Mouse (Mus musculus): ENCODE measurements at regions not wholly inside any gene's neighbourhood (a gene's known extent, or its start where the extent isn't known, plus 50 kb on each side); places are given as distances from the start of the nearest gene placed in this dataset.
"Not testable (repeated sequence)": the region's sequence is repeated elsewhere in the genome, so short reads cannot be mapped to it uniquely, and the experiment has no call there.

DNA sequence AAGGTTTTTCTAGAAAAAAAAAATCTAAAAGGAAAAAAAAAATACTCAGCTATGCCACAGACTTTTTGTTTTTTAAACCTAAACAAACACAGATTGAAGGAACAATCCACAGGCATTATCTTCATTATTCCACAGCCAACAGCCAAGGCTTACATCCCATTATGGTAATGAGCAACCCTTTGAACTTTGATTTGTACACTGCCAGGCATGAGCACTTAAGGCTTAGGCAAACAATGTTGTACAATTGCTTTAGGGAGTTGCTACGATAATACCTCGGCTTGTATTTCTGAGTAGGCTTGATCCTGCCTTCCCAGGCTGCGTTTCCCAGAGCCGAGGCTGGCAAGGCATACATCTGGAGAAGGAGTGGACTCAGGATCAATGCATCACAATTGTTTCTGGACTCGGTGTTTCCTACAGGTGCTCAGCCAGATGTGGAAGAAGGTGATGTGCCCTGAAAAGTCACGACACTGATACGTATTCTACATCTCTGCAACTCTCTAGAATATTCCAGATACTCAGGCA is 409.0 kb upstream of the Igfbp7 start:
- DNase-seq (ENCODE audit: low spot score in 2 of 2) = no peak

DNA sequence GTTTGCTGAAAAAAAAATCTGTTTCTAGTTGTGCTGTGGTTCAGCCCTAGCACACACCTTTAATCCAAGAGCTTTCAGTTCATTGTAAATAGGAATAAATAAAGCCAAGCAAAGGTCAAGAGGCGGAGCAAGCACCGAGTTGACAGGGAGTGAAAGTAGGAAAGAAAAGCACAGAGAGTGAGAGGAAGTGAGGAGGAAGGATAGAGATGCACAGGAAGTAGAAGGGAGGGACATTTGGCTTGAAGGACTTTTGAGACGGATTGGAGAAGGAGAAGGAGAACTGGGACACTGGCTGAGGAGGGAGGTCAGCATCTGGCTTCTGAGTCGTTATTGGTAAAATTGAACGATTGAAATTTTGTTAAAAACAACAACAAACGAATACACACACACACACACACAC is 402.0 kb upstream of the Igfbp7 start:
- DNase-seq (ENCODE audit: low spot score in 2 of 2) = no peak

DNA sequence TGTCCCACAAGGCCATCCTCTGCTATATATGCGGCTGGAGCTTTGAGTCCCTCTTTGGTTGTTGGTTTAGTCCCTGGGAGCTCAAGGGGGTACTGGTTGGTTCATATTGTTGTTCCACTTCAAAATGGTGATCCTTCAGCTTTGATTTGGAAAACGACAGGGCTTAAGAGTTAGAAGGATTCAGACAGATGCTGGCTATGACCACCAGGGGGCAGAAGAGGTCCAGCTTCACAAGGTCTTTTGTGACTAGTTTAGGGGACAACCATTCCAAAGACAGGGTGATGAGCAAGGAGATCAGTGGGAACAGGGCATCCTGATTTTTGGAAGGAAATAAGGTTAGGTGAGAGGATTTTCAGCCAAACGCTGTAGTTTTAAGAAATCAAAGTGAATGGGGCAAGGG is 399.9 kb upstream of the Igfbp7 start:
- DNase-seq (ENCODE audit: low spot score in 2 of 2) = no peak

DNA sequence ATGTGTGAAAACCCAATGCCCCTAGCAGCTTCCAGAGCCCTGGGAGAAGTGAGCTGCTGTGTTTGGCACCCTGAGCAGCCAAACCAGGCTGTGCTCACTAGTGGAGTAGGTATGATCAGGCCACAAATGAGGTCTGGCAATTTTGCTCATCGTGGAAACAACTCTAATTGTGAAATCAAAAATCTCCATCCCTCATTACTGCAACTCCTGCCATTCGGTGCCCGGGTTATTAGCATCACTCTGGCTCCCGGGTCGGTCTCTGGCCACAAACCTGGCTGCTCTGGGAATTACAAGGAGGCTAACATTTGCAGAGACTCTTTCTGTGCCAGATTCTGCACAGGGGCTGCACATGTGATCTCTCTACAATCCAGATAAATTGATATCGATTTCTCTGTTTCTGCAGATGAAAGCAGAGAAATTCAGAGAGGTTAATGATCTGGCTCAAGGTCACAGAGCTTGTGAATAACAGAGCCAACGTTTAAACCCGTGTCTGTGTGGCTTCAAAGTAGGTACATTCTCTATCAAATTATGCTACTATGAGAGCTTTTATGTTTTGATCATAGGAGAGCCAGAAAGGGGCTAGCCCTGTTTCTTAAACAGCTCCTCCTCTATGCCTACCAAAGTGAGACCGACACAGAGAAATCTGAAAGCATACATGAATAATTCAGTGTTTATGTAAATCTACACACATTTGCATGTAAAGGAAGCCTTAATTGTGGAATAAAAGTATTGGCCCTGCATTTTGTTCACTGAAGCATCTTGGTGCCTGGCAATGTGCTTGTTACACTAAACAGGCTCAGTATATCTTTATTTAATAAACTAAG is 398.7 kb upstream of the Igfbp7 start:
- DNase-seq (ENCODE audit: low spot score in 2 of 2) = no peak

DNA sequence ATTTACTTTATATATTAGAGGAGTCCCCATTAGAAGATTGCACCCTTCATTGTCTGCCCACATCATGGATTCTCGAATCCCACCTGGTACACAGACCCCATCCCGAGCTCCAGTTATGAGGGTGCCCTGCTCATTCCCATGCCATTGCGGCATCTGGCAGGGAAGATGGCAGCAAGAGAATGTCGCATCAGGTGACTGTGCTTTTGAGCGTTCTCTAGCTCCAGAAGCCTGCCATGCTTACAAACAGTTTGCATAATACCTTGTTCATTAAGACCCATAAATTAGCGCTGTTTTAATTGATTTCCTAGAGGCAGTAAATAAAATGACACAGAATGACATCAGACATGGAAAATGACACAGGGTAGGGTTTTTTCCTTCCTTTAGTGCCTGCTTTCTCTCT is 398.0 kb upstream of the Igfbp7 start:
- no peak for DNase-seq (ENCODE audit: low spot score in 2 of 2)

DNA sequence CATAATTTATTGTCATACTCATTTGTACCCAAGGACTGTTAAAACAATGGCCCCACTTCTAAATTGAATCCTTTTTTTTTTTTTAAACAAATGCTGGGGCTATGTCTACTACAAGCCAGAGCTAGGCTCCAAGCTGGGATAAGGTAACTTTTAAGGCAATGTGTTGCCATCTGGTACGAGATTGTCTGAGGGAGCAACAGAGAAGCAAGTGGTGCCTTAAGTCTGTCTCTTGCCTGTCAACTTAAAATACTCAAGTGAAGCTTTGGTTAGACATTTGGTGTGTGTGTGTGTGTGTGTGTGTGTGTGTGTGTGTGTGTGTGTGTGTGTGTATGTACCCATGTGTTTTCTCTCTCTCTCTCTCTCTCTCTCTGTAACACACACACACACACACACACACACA is 397.5 kb upstream of the Igfbp7 start:
- DNase-seq (ENCODE audit: low spot score in 2 of 2) = no peak

DNA sequence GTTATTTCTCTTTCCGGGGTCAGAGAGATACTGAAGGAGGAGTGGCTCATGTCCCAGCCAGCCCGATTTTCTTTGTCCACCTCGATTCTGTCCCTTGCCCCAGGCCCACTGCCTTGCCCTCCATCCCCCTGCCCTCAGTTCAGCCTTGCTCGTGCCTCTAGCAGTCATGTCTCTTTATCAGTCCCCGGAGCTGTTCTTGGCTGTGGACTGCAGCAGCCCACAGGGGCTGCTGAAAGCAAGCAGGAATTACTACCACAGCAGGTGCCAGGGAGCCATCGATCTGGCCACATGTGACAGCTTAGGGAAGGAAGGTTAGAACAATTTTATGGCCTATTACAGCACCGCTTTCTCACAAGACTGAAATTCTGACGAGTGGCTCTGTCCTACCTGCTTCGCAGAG is 396.3 kb upstream of the Igfbp7 start:
- no peak for DNase-seq (ENCODE audit: low spot score in 2 of 2)

DNA sequence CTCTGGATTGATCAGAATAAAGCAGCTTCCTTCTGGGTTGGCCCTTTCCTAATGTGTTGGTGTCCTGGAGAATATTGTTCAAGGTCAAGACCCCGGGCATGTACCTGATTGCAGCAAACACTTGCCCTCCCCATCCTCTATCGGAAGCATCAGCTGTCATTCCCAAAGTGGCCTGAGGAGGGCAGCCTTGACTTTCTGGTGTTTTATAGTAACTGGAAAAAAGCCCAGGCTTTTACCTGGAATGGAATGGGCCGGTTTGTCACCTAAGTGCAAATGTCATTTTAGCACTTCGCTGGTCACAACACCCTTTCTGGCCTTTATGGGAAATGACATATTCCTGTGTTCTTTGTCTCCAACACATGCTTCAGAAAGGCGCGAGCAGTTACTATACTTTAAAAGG is 395.7 kb upstream of the Igfbp7 start:
- no peak for DNase-seq (ENCODE audit: low spot score in 2 of 2)

DNA sequence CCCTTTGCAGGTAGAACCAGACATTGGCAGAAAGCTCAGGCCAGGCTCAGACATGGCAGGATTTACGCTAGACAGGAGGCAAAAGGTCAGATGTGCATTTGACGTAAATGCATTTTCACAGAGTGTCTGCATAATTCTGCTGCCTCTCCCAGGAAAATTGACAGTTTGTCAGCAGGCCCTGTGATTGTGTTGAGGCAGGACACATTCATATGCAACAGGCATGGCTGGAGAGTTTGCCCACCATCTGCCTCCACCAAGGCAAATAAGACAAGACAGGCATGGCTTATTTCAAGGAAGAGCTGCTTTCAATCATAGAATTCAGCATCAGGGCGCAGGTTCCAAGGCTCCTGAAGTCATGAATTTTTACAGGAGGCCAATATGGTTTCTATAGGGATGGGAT is 389.1 kb upstream of the Igfbp7 start:
- no peak for DNase-seq (ENCODE audit: low spot score in 2 of 2)

DNA sequence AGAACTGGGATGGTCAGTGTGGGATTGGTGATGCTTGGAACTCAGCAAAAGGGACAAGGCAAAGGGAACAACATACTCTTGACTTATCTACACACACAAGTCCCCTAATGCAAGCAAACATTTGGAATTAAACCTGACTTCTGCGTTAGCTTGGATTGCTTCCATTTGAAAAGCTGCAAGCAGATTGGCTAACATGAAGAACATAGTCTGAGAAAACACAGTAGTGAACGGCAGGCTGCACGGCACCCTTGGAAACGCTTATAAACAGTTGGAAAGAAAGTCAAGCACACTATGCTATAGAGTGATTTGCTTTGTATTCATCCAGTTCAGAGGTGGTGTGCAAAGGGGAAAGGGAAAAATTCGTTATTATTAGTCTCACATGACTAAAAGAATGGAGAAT is 387.9 kb upstream of the Igfbp7 start:
- DNase-seq (ENCODE audit: low spot score in 2 of 2) = no peak

DNA sequence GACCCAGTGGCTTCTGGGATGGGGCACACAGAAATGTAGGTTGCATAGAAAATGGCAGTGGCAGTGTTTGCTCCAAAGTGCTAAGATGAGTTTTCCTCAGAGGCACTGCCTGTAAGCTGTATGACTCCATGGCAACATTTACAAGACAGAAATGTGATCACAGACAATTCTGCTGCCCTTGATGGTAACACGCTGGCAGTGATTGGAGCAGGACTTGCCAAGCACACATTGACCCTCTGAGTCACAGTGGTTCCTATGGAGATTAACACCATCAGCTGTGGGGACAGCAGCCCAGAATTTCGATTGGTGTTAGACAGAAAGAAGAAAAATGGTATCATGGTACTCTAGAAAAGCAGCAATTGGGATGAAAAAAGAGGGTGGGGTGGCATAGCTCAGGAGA is 376.1 kb upstream of the Igfbp7 start:
- no peak for DNase-seq (ENCODE audit: low spot score in 2 of 2)

DNA sequence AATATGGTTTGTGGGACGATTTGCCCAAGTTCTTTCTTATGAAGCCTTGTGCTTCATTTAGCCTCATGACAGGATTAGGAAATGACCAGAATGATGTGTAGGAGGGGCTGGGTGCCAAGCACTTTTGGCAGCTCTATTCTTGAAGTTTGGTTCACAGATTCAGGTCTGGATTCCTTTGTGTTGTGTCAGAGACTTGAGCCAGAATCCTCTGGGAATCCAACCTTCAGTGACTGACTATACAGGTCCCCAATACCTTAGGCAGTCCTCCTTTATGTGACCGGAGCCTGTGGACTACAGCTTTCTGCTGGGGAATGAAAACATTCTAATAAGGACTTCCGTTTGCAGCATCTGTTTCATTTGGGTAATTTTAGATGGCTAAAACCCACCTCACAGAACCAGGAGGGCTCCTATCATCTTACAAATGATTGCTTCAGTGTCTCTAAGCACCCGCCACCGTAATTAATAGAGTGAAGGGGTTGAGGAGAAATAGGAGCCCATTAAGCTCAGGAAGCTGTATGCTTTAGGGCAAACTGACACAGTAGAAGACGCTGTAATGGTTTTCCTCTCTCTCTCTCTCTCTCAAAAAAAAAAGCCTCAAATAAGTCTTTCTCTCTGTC is 354.7 kb upstream of the Igfbp7 start:
- no peak for DNase-seq (ENCODE audit: low spot score in 2 of 2)

DNA sequence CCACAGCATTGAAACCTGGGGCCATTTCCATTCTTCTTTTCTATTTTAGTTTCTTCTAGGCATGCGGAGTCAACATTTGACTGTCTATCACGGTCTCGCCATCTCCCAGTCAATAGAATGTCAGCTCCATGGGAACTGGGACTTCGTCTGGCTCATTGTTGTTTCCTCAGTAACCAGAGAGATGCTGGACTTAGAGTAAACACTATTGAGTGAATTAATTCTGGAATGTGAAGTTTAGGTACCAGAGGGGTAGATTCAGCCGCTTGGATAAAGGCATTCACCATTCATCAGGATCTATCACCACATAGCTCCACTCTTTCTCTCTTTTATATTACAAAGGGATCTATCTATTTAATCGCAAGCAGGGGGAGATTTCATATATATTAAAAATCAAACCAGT is 354.2 kb upstream of the Igfbp7 start:
- no peak for DNase-seq (ENCODE audit: low spot score in 2 of 2)

DNA sequence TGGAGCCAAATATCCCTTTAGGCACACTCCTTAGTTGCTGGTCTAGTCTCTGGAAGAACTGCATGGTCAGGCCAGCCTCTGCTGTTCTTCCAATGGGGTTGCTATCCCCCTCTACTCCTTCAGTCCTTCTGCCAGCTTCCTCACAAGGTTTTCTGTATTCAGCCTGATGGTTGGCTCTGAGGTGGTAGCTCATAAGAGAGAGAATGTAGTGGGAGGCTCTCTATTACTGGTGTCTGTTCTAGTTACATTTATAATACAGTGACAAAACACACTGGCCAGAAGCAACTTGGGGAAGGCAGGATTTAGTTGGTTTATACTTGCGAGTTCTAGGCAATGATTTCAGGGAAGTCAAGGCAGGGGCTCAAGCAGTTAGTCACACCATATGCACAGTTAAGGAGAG is 341.1 kb upstream of the Igfbp7 start:
- DNase-seq (ENCODE audit: low spot score in 2 of 2) = no peak

DNA sequence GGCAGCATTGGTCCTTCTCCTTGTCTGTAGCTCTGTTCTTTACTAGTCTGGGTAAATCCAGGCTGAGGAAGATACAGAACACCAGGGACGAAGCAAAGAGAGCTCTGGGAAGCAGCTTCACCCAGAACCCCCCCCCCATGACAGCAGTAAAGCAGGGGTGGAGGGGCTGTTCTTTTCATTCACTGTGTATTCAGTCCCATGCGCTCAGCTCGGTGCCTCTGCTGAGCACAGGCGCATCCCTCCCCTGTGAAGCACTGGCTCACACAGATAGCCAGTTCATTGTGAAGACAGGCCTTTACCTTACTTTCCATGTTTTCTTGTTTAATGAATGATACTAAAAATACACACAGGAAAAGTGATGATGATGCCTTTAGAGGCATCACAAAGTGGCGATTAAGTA is 338.8 kb upstream of the Igfbp7 start:
- no peak for DNase-seq (ENCODE audit: low spot score in 2 of 2)

DNA sequence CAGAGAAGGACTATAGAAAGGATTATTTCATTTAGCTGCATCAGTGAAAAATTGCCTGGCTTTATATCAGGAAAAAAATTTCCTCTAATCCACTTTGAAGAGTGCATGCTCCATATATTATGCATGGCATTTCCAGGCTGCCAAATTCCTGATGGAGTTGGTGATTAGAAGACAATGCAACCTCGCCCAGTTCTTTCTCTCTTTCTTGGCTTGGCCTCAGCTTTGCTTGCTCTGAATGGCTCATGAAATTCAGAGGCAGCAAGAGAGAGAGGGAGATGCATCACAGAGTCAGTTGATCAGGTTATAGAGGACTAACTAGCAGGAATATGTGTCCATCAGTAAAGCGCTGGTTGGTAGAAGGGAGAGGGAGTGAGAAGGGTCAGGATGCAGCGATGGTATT is 335.6 kb upstream of the Igfbp7 start:
- no peak for DNase-seq (ENCODE audit: low spot score in 2 of 2)

DNA sequence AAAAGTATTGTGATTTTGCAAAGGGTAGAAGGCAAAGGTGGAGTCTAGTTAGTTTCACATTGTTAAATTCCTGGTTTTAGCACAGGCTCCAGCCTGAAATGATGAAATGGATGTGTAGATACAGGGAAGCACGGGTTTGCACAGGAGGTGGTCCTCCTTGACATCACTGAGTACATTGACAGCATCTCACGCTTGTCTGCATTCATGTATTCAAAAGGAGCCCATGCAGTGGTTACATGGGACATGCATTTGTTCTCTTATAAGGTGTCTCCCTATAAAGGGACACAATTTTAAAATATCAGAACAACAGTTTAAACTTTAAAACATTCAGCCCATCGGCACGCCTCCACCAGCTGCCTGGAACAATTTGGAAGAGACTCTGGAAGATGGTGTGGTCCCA is 322.4 kb upstream of the Igfbp7 start:
- not testable (repeated sequence) for DNase-seq (ENCODE audit: low spot score in 2 of 2)

DNA sequence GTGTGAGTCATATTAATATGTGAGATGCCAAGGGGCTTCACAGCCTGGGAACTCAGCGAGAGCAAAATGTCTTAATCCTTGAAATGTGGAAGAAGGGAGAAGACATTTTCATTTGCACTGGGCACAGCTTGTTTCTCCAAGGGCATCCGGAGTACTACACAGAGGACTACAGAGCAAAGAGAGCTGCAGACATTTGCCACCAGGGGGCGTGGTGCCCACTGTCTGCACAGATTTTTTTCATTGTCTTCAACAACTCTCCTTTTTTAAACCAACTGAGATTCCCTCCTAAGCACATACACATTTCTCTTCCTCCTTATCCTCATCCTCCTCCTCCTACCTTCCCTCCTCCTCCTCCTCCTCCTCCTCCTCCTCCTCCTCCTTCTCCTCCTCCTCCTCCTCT is 273.8 kb upstream of the Igfbp7 start:
- DNase-seq (ENCODE audit: low spot score in 2 of 2) = no peak

DNA sequence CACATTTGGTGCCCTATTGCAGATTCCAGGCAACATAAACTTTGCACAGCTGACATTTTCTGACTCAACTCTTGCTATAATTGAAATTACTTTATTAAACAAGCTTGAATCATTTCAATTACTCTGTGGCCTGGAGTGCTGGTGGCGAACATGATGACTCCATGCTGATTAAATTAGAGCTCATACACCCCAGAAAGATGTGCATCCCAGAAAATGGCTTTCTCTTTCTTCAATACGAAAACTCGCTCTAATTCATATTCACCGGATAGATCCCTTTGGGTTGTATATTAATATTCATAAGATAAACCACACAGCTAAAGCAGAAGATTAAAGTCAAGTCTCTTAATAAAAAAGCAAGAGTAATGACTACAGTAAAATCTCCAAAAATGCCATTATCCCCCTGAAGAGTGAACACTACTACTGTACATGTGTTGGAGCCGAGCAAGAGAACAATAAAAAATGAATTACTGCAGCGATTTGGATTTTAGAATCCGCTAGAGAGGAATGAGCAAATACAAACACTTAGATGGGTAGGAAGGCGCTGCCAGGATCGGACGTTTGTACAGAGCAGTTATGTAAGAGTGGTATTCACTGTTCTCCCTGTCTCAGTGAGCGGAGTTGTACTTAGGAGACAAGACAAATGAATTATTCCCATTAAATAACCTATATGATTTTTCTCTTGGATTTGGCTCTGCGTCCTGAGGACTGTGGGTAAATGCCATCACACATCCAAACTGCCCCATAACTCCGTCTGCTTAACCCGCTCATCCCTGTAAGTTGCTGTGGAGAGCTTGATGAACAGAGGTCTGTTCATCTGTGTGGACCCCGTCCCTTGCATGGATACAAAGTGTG is 264.5 kb upstream of the Igfbp7 start:
- DNase-seq (ENCODE audit: low spot score in 2 of 2) = no peak

DNA sequence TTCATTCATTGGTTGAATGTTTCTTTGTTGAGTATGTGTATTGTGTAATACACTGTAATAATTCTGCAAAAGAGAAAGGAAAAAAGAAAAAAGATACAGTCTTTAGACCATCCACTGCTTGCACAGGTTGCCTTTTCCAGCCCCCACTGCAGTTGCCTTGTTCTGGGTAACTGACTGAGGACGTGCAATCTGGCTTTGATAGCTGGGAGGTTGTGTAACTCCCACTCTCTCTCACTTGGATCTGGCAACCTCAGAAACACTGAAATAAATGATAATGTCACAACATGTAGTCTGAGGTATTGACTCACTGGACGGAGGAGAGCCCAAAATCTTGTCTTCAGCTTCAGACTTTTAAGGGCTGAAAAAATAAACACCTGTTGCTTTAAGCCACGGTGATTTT is 255.3 kb upstream of the Igfbp7 start:
- no peak for DNase-seq (ENCODE audit: low spot score in 2 of 2)

DNA sequence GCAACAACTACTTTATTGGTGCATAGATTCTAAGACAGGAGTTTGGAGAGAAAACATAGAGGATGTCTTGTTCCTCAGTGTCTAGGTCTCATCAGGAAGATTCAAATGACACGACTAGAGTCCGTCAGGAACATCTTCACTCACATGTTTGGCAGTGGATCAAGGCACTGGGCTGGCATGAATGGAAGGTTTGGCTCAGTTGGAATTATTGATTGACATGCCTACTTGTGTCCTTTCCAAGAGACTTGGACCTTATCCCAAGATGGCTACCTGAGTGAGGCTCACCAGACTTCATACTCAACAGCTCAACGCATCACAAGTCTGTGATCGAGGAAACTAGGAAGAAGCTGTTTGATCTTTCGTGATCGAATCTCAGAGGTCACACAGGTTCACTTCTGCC is 251.2 kb upstream of the Igfbp7 start:
- no peak for DNase-seq (ENCODE audit: low spot score in 2 of 2)

DNA sequence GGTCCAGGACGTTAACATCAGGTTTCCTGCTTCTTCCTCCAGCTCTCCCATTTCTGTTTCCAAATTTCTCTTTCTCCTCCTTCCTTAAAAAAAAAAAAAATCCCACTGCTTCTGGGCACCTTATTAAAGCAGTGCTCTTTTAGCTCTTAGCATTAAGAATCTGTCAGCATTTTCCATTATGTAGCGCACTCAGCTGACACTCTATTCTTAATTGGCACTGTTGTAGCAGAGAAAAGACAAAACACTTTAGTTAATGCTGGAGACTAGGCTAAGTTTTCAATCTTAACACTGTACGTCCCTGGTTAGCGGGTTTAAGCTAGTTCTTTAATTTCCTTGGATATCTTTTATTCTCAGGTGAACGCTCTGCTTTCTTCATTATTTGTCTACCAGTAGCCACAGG is 236.8 kb upstream of the Igfbp7 start:
- no peak for DNase-seq (ENCODE audit: low spot score in 2 of 2)

All from gastrocnemius, adult 8-10 months (tissue).